Mouse (Mus musculus): Measurements from ENCODE around the gene Asic5. TPM values are rescaled to one million over a fixed set of nuclear protein-coding genes. Genes with fewer than 3 reads are reported as not detected.

The Asic5 gene
- polyA plus RNA-seq, 1 experiment from 2014 or later, result not detected

Other genes with a start within 250 kb of the Asic5 start
- gene Ctso, start 49.7 kb upstream of the Asic5 start, polyA plus RNA-seq (2018), result 31.0 to 39.1 TPM (median 35.3 TPM) in 3 replicates
- gene Tdo2, start 6.1 kb upstream of the Asic5 start, polyA plus RNA-seq (2018), result not detected in 3 replicates
- gene Gucy1b1, start 92.4 kb downstream of the Asic5 start, polyA plus RNA-seq (2018), result 0.10 to 0.23 TPM in 2 of 3 replicates, not detected in the other
- gene Gucy1a1, start 163.5 kb downstream of the Asic5 start, polyA plus RNA-seq (2018), result 0.05 to 0.09 TPM in 2 of 3 replicates, not detected in the other